33 mouse cellular contexts compared by ENCODE assay signal in genomic region chr6:124602031-124602430, GRCm38 (mm10). TPM values are rescaled to one million over a fixed set of nuclear protein-coding genes. Genes with fewer than 3 reads are reported as not detected.
DNase-seq lines count a peak whose midpoint lies in the region; TF ChIP-seq lines count a peak whose summit lies in the region.
"Had no signal": no experiment of that assay in that cellular context is flagged by ENCODE, and none has a peak within 500 bp of the region (broad histone marks: within the 10 kb centered on the region; RNA-seq: fewer than 3 reads in every experiment).

No protein-coding gene starts in this region.

- peak; percentile 64 for DNase-seq in heart, adult 11 months
- DNase-seq in heart, adult 2 months, result no peak
- DNase-seq in ES-E14 (ENCODE audit: low read depth, low spot score), result peak; percentile 19
- peak; percentile 23 for DNase-seq in adrenal gland, postnatal 14 days
- DNase-seq in testis, postnatal 14 days (ENCODE audit: low spot score), result peak; percentile 13
- DNase-seq in right cerebral cortex, postnatal 4 days, result no peak
- DNase-seq in gastrocnemius, postnatal 10 days, result no peak
- DNase-seq: cerebellum, adult 2 months; cerebellum, postnatal 14 days; gastrocnemius, adult 2 months; heart, postnatal 36 days; kidney, adult 11 months; kidney, postnatal 14 days; layer of hippocampus, adult 9-11 months; lung, postnatal 36 days; right cerebral cortex, adult 18-20 months had no signal

- WGBS in heart, adult 2 months, result 89% methylated on average over 4 of the region's 4 CpGs

- TF ChIP-seq CTCF in heart, adult 2 months (IDR thresholded peaks at IDR 0.05), result no peak

- no peak for TF ChIP-seq EP300 in heart, adult 2 months (IDR thresholded peaks at IDR 0.05; ENCODE audit: insufficient read depth, low read depth, low read length)

- no peak for TF ChIP-seq POLR2A in heart, adult 2 months (IDR thresholded peaks at IDR 0.05; ENCODE audit: insufficient read depth, low read depth, low read length)

- H3K27ac ChIP-seq in heart, adult 2 months, result no peak overlapping the region
- H3K27ac ChIP-seq in ES-E14 (ENCODE audit: insufficient read depth, low read depth, low read length, poor library complexity, severe bottlenecking), result no peak overlapping the region
- H3K27ac ChIP-seq: gastrocnemius, adult 2 months; hindbrain, embryonic 12.5 days; hindbrain, postnatal 0 days; limb, embryonic 12.5 days; lung, embryonic 15.5 days; midbrain, embryonic 12.5 days; neural tube, embryonic 13.5 days had no signal

- 0 out of 2 replicates have a peak, but pooled peaks cover 2% of the 10 kb centered on the region for H3K9me3 ChIP-seq in ES-E14 (ENCODE audit: control insufficient read depth, insufficient read depth, low read depth, low read length)
- H3K9me3 ChIP-seq: lung, embryonic 15.5 days; midbrain, embryonic 12.5 days; neural tube, embryonic 13.5 days had no signal

- no peak overlapping the region for H3K9ac ChIP-seq in heart, adult 2 months (ENCODE audit: low read depth, low read length)
- H3K9ac ChIP-seq in ES-E14 (ENCODE audit: insufficient read depth, low read depth, low read length, poor library complexity, severe bottlenecking), result no peak overlapping the region
- H3K9ac ChIP-seq: hindbrain, embryonic 12.5 days; limb, embryonic 12.5 days; lung, embryonic 15.5 days; midbrain, embryonic 12.5 days; neural tube, embryonic 13.5 days had no signal

- no peaks in the 10 kb centered on the region for H3K79me2 ChIP-seq in heart, adult 2 months (replicated peaks; ENCODE audit: control insufficient read depth, insufficient read depth, low read length)

- no peaks in the 10 kb centered on the region for H3K27me3 ChIP-seq in heart, adult 2 months (ENCODE audit: control insufficient read depth, insufficient read depth, low read length)
- H3K27me3 ChIP-seq: hindbrain, embryonic 12.5 days; limb, embryonic 12.5 days; lung, embryonic 15.5 days; midbrain, embryonic 12.5 days; neural tube, embryonic 13.5 days had no signal

- no peaks in the 10 kb centered on the region for H3K4me1 ChIP-seq in heart, adult 2 months (ENCODE audit: control insufficient read depth, insufficient read depth, low read length)
- H3K4me1 ChIP-seq in ES-E14 (ENCODE audit: control insufficient read depth in 2 of 2, insufficient read depth in 2 of 2, low read length in 2 of 2, poor library complexity in 1 of 2), result no peaks in the 10 kb centered on the region
- H3K4me1 ChIP-seq: hindbrain, embryonic 12.5 days; limb, embryonic 12.5 days; lung, embryonic 15.5 days; midbrain, embryonic 12.5 days; neural tube, embryonic 13.5 days had no signal

- intact Hi-C loops in heart, adult 2 months (cut with DNase I), result no loop called here

- in situ Hi-C loops in ES-E14 (cut with MboI; ENCODE audit: low sequenced_read_pairs in 2 of 2, unreplicated experiment in 2 of 2), result no loop called here

- no peaks in the 10 kb centered on the region for H3K36me3 ChIP-seq in heart, adult 2 months (ENCODE audit: control insufficient read depth, insufficient read depth, low read length)
- H3K36me3 ChIP-seq in ES-E14 (ENCODE audit: control insufficient read depth, insufficient read depth, low read length, poor library complexity, severe bottlenecking), result no peaks in the 10 kb centered on the region
- H3K36me3 ChIP-seq: hindbrain, embryonic 12.5 days; limb, embryonic 12.5 days; lung, embryonic 15.5 days; midbrain, embryonic 12.5 days; neural tube, embryonic 13.5 days had no signal

- H3K4me3 ChIP-seq in heart, adult 2 months, result no peak overlapping the region
- no peak overlapping the region for H3K4me3 ChIP-seq in ES-E14 (ENCODE audit: insufficient read depth in 1 of 2, low read depth in 1 of 2, low read length in 2 of 2, poor library complexity in 1 of 2, severe bottlenecking in 1 of 2)
- H3K4me3 ChIP-seq: erythroblast, embryonic 14.5 days; gastrocnemius, adult 2 months; hindbrain, embryonic 12.5 days; limb, embryonic 12.5 days; lung, embryonic 15.5 days; midbrain, embryonic 12.5 days; neural tube, embryonic 13.5 days had no signal

TF ChIP-seq in ES-E14, 5 proteins besides CTCF, POLR2A, EP300 and RAD21:
- TF ChIP-seq ZNF384 (IDR thresholded peaks at IDR 0.05; ENCODE audit: low read depth, low read length) (no peak), ZC3H11A (IDR thresholded peaks at IDR 0.05; ENCODE audit: borderline replicate concordance, low read depth, low read length) (no peak), CHD2 (IDR thresholded peaks at IDR 0.05; ENCODE audit: low read depth, low read length) (no peak), MAFK (IDR thresholded peaks at IDR 0.05; ENCODE audit: insufficient read depth, low read depth, low read length) (no peak), HCFC1 (IDR thresholded peaks at IDR 0.05; ENCODE audit: borderline replicate concordance, insufficient read depth, low read length) (no peak)

RNA-seq across cellular contexts. Expression of gene C1rb, which starts 31.9 kb away (rescaled TPM):
- total RNA-seq in heart, adult 2 months (2021), result 1 to 10 TPM; 1.2 to 1.8 TPM
- not detected in 2 replicates for polyA plus RNA-seq in heart, adult 2 months (2012; rRNA removed)
- 0.26 TPM in 1 of 2 replicates, not detected in the other for total RNA-seq in ES-E14 (2012; rRNA removed)
- total RNA-seq in adrenal gland, postnatal 14 days (2021), result 3.1 and 6.0 TPM in 2 replicates
- 1 to 10 TPM; 1.9 to 2.0 TPM for total RNA-seq in gastrocnemius, postnatal 10 days (2021)
- total RNA-seq: hindbrain, postnatal 0 days; megakaryocyte, adult 5-6 weeks had no signal
- polyA plus RNA-seq: CD4-positive, CD25-positive, alpha-beta regulatory T cell, adult 4 months; cerebellum, adult 2 months; cortical plate, adult 2 months; embryonic facial prominence, embryonic 14.5 days; erythroblast, embryonic 14.5 days; forebrain, embryonic 11.5 days; forebrain, embryonic 16.5 days; heart, embryonic 11.5 days; heart, embryonic 16.5 days; hindbrain, embryonic 12.5 days; hindbrain, postnatal 0 days; limb, embryonic 12.5 days; liver, embryonic 11.5 days; liver, embryonic 16.5 days; lung, embryonic 15.5 days; midbrain, embryonic 12.5 days; neural tube, embryonic 13.5 days had no signal

RNA-seq across cellular contexts. Expression of gene C1s2, which starts 33.9 kb away (rescaled TPM):
- total RNA-seq in heart, adult 2 months (2021), result under 1 TPM; 0.26 to 0.48 TPM
- not detected in 2 replicates for polyA plus RNA-seq in heart, adult 2 months (2012; rRNA removed)
- 0.27 and 0.63 TPM in 2 replicates for total RNA-seq in ES-E14 (2012; rRNA removed)
- total RNA-seq in adrenal gland, postnatal 14 days (2021), result 2.7 and 2.9 TPM in 2 replicates
- 1 to 10 TPM in 1 of 2 experiments, under 1 TPM in 1; 0.68 to 1.1 TPM for total RNA-seq in gastrocnemius, postnatal 10 days (2021)
- total RNA-seq: hindbrain, postnatal 0 days; megakaryocyte, adult 5-6 weeks had no signal
- polyA plus RNA-seq: CD4-positive, CD25-positive, alpha-beta regulatory T cell, adult 4 months; erythroblast, embryonic 14.5 days; forebrain, embryonic 11.5 days; heart, embryonic 11.5 days; hindbrain, embryonic 12.5 days; limb, embryonic 12.5 days; liver, embryonic 11.5 days; midbrain, embryonic 12.5 days; neural tube, embryonic 13.5 days had no signal

RNA-seq across cellular contexts. Expression of gene C1s1, which starts 59.9 kb away (rescaled TPM):
- 10 to 100 TPM; 23.0 to 25.1 TPM for total RNA-seq in heart, adult 2 months (2021)
- polyA plus RNA-seq in heart, adult 2 months (2012; rRNA removed), result 31.0 and 39.0 TPM in 2 replicates
- 2.6 and 9.2 TPM in 2 replicates for total RNA-seq in ES-E14 (2012; rRNA removed)
- 51.8 and 66.5 TPM in 2 replicates for total RNA-seq in adrenal gland, postnatal 14 days (2021)
- 10 to 100 TPM; 43.3 to 51.5 TPM for total RNA-seq in gastrocnemius, postnatal 10 days (2021)
- polyA plus RNA-seq: CD4-positive, CD25-positive, alpha-beta regulatory T cell, adult 4 months; erythroblast, embryonic 14.5 days; forebrain, embryonic 11.5 days had no signal

Comparison
In these comparisons a context has a peak if more than half of its experiments do, and no peak if none do; other contexts are left out.
1. DNase-seq: peak in heart, adult 11 months (single experiment), ES-E14 (single experiment), adrenal gland, postnatal 14 days (single experiment) and testis, postnatal 14 days (single experiment); none in heart, adult 2 months (0 of 2), right cerebral cortex, postnatal 4 days (single experiment) and gastrocnemius, postnatal 10 days (single experiment).